Mouse (Mus musculus): ENCODE measurements around the gene Dnajc3.

DNA sequence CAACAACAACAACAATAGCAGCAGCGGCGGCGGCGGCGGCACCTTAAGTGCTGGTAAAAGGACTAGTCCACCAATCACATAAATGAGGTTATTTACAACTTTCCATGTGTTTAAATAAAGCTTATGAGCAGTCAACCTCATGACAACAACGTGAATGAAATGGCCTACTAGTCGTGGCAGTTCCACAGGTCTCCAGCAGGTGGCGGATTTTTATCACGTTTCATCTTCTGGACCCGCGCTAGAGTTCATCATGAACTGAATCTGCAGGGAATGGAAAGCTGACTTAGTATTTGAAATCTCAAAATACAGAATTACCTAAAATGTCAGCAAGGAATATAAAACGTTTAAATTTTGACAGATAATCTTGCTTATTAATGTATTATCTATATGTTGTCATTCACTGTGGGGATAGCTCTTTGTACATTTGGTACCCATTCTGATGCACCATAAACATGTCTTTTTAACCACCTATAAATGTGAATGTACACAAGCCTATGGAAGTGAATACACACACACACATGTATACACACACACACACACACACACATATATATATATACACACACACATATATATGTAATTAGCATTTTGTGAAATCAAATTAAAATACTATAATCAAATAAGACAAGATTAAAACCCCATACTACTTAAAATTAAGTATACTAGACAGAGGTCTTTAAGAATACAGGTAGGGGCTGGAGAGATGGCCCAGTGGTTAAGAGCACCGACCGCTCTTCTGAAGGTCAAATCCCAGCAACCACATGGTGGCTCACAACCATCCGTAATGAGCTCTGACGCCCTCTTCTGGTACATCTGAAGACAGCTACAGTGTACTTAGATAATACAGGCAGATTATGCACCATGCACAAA is 49.1 kb downstream of the Dnajc3 start:
- TF ChIP-seq POLR2A (IDR thresholded peaks at IDR 0.05; ENCODE audit: low read depth, low read length): no peak
- TF ChIP-seq CTCF (IDR thresholded peaks at IDR 0.05; ENCODE audit: extremely low read depth, insufficient read length, insufficient replicate concordance, low read depth, low read length): peak; percentile 72; the same call in 1 of the 2 replicates

Data from small intestine, adult 2 months (tissue).